Mouse (Mus musculus) heart, embryonic 10.5 days (tissue): Measurements from ENCODE around the gene Brd3os. TPM values are rescaled to one million over a fixed set of nuclear protein-coding genes. Genes with fewer than 3 reads are reported as not detected.

ENCODE experiments used
- DNase-seq: peaks from one replicate; pipeline ENCODE4 v3.0.0-alpha.2; 2017; ENCODE audit warnings: low spot score
- H3K27ac ChIP-seq: fragments of 300-500 bp; sonication (generic); 2 replicates; pipeline ENCODE4 v1.5.1; 2016; ENCODE audit warnings: mild to moderate bottlenecking
- H3K27me3 ChIP-seq: fragments of 300-500 bp; sonication (generic); 2 replicates; pipeline ENCODE4 v1.6.1; 2016; ENCODE audit warnings: mild to moderate bottlenecking; ENCODE audit not compliant: poor library complexity, insufficient read depth, severe bottlenecking
- H3K36me3 ChIP-seq: fragments of 300-500 bp; sonication (generic); 2 replicates; pipeline ENCODE4 v1.6.1; 2016; ENCODE audit warnings: mild to moderate bottlenecking, moderate library complexity
- H3K4me1 ChIP-seq: fragments of 300-500 bp; sonication (generic); 2 replicates; pipeline ENCODE4 v1.6.1; 2016; ENCODE audit warnings: mild to moderate bottlenecking
- H3K4me3 ChIP-seq: fragments of 300-500 bp; sonication (generic); 2 replicates; pipeline ENCODE4 v1.5.1; 2016; ENCODE audit warnings: mild to moderate bottlenecking, moderate library complexity
- H3K9me3 ChIP-seq: fragments of 300-500 bp; sonication (generic); 2 replicates; pipeline ENCODE4 v1.6.1; 2016; ENCODE audit warnings: mild to moderate bottlenecking, moderate library complexity
- WGBS: fragments of 180-500 bp; shearing (Covaris S2); methylation state at CpG from one replicate; pipeline ENCODE4 v1.1.7; 2016; 5-methylcytosine and 5-hydroxymethylcytosine counted together
- polyA plus RNA-seq: library from polyadenylated mRNA; unstranded; fragments of >200 nt; fragmentation: Nextera tagmentation; extraction: Ambion mirVana; gene quantifications from 2 replicates; pipeline ENCODE4 v1.2.1, GENCODE M21; 2016

Gene Brd3os
- 2.3 and 3.3 TPM in 2 replicates for polyA plus RNA-seq

- no peaks in the 10 kb centered on the region for H3K9me3 ChIP-seq
- WGBS = 2% methylated on average over 36 of the region's 36 CpGs
- peak within 1 kb of the TSS; percentile 82 for H3K27ac ChIP-seq
- peak; percentile 98 for DNase-seq
- peak within 1 kb of the TSS; percentile 75 for H3K4me3 ChIP-seq
- H3K36me3 ChIP-seq = peaks cover 23% of the 10 kb centered on the region
- peaks cover 28% of the 10 kb centered on the region for H3K4me1 ChIP-seq
- H3K27me3 ChIP-seq = no peaks in the 10 kb centered on the region
Observed at GRCm38 (mm10) chr2:27441767-27442707, at the start of gene Brd3os. Brd3os (plus strand) TSS chr2:27442324.

- Histone ChIP-seq H3K27me3 (no peaks in the 10 kb centered on the region), H3K36me3 (peaks cover 4% of the 10 kb centered on the region), H3K4me3 (no peak overlapping the region), H3K4me1 (peaks cover 82% of the 10 kb centered on the region), H3K9me3 (no peaks in the 10 kb centered on the region), H3K27ac (no peak overlapping the region)
- WGBS = 68% methylated on average over 10 of the region's 10 CpGs
- DNase-seq = no peak
Observed at GRCm38 (mm10) chr2:27394158-27394832, 47.8 kb upstream of the Brd3os start.

- Histone ChIP-seq H3K27ac (peak overlapping the region; percentile 43; the same call in 1 of the 2 replicates), H3K36me3 (peaks cover 16% of the 10 kb centered on the region), H3K4me1 (peaks cover 56% of the 10 kb centered on the region), H3K4me3 (no peak overlapping the region), H3K9me3 (no peaks in the 10 kb centered on the region), H3K27me3 (no peaks in the 10 kb centered on the region)
- WGBS = 57% methylated on average over 17 of the region's 17 CpGs
- DNase-seq = no peak
Observed at GRCm38 (mm10) chr2:27396656-27397440, 45.3 kb upstream of the Brd3os start.

- DNase-seq = no peak
- WGBS = 91% methylated on average over 2 of the region's 2 CpGs
- H3K36me3 ChIP-seq = peaks cover 16% of the 10 kb centered on the region
- H3K27me3 ChIP-seq = no peaks in the 10 kb centered on the region
- no peak overlapping the region for H3K27ac ChIP-seq
- H3K9me3 ChIP-seq = no peaks in the 10 kb centered on the region
- no peak overlapping the region for H3K4me3 ChIP-seq
- H3K4me1 ChIP-seq = peaks cover 42% of the 10 kb centered on the region
Observed at GRCm38 (mm10) chr2:27400083-27400482, 42.0 kb upstream of the Brd3os start.

- Histone ChIP-seq H3K4me3 (no peak overlapping the region), H3K4me1 (peaks cover 38% of the 10 kb centered on the region), H3K9me3 (no peaks in the 10 kb centered on the region), H3K27me3 (no peaks in the 10 kb centered on the region), H3K27ac (no peak overlapping the region), H3K36me3 (peaks cover 16% of the 10 kb centered on the region)
- 90% methylated on average over 2 of the region's 2 CpGs for WGBS
- DNase-seq = no peak
Observed at GRCm38 (mm10) chr2:27401544-27401943, 40.6 kb upstream of the Brd3os start.

- 51% methylated on average over 6 of the region's 6 CpGs for WGBS
- Histone ChIP-seq H3K4me1 (peaks cover 54% of the 10 kb centered on the region), H3K27me3 (no peaks in the 10 kb centered on the region), H3K4me3 (no peak overlapping the region), H3K27ac (peak overlapping the region; percentile 36), H3K9me3 (no peaks in the 10 kb centered on the region), H3K36me3 (peaks cover 9% of the 10 kb centered on the region; the same call in 1 of the 2 replicates)
- DNase-seq = no peak
Observed at GRCm38 (mm10) chr2:27404375-27405093, 37.6 kb upstream of the Brd3os start.

- no peak overlapping the region for H3K4me3 ChIP-seq
- WGBS = 66% methylated on average over 5 of the region's 5 CpGs
- H3K27me3 ChIP-seq = no peaks in the 10 kb centered on the region
- peaks cover 57% of the 10 kb centered on the region for H3K4me1 ChIP-seq
- no peaks in the 10 kb centered on the region for H3K9me3 ChIP-seq
- no peak for DNase-seq
- 0 out of 2 replicates have a peak, but pooled peaks cover 4% of the 10 kb centered on the region for H3K36me3 ChIP-seq
- H3K27ac ChIP-seq = peak overlapping the region; percentile 36
Observed at GRCm38 (mm10) chr2:27405094-27405884, 36.8 kb upstream of the Brd3os start.

GRCm38 (mm10) chr2:27406928-27407327, 35.2 kb upstream of the Brd3os start:
- Histone ChIP-seq H3K27ac (no peak overlapping the region), H3K27me3 (no peaks in the 10 kb centered on the region), H3K4me3 (no peak overlapping the region), H3K36me3 (no peaks in the 10 kb centered on the region), H3K9me3 (no peaks in the 10 kb centered on the region), H3K4me1 (peaks cover 72% of the 10 kb centered on the region)
- WGBS = 79% methylated on average over 5 of the region's 5 CpGs
- no peak for DNase-seq

GRCm38 (mm10) chr2:27408194-27408593, 33.9 kb upstream of the Brd3os start:
- Histone ChIP-seq H3K4me3 (no peak overlapping the region), H3K27me3 (no peaks in the 10 kb centered on the region), H3K36me3 (no peaks in the 10 kb centered on the region), H3K4me1 (peaks cover 83% of the 10 kb centered on the region), H3K9me3 (no peaks in the 10 kb centered on the region), H3K27ac (no peak overlapping the region)
- WGBS = 62% methylated on average over 3 of the region's 3 CpGs
- DNase-seq = no peak

- WGBS = 79% methylated on average over 6 of the region's 6 CpGs
Observed at GRCm38 (mm10) chr2:27410518-27411140, 31.5 kb upstream of the Brd3os start.

GRCm38 (mm10) chr2:27411688-27412174, 30.4 kb upstream of the Brd3os start:
- Histone ChIP-seq H3K9me3 (no peaks in the 10 kb centered on the region), H3K27ac (peak overlapping the region; percentile 82), H3K36me3 (no peaks in the 10 kb centered on the region), H3K27me3 (no peaks in the 10 kb centered on the region), H3K4me3 (peak overlapping the region; percentile 30), H3K4me1 (peaks cover 88% of the 10 kb centered on the region)
- 16% methylated on average over 8 of the region's 8 CpGs for WGBS
- no peak for DNase-seq

More at GRCm38 (mm10) chr2:27410518-27411140, 31.5 kb upstream of the Brd3os start:
- H3K36me3 ChIP-seq = no peaks in the 10 kb centered on the region
- H3K4me3 ChIP-seq = no peak overlapping the region
- DNase-seq = no peak
- no peaks in the 10 kb centered on the region for H3K27me3 ChIP-seq
- H3K27ac ChIP-seq = peak overlapping the region; percentile 82
- peaks cover 83% of the 10 kb centered on the region for H3K4me1 ChIP-seq
- no peaks in the 10 kb centered on the region for H3K9me3 ChIP-seq
